Mouse (Mus musculus) lung, postnatal 25 days (tissue): ENCODE data around the gene Zfp992.
"Not testable (repeated sequence)": the region's sequence is repeated elsewhere in the genome, so short reads cannot be mapped to it uniquely, and the experiment has no call there.

Source experiments
- DNase-seq: peaks from one replicate; pipeline ENCODE4 v3.0.0; 2022; ENCODE audit warnings: low spot score

The Zfp992 gene

GRCm38 (mm10) chr4:146474716-146475676 is 26.2 kb downstream of the Zfp992 start:
- not testable (repeated sequence) for DNase-seq

GRCm38 (mm10) chr4:146476260-146476659 is 27.4 kb downstream of the Zfp992 start:
- DNase-seq = not testable (repeated sequence)

GRCm38 (mm10) chr4:146476959-146477358 is 28.1 kb downstream of the Zfp992 start:
- DNase-seq = not testable (repeated sequence)

- not testable (repeated sequence) for DNase-seq
Measured at GRCm38 (mm10) chr4:146480376-146481096, 31.7 kb downstream of the Zfp992 start.

- not testable (repeated sequence) for DNase-seq
Measured at GRCm38 (mm10) chr4:146482546-146482945, 33.7 kb downstream of the Zfp992 start.

- DNase-seq = not testable (repeated sequence)
Measured at GRCm38 (mm10) chr4:146483571-146484280, 34.9 kb downstream of the Zfp992 start.

- not testable (repeated sequence) for DNase-seq
Measured at GRCm38 (mm10) chr4:146484676-146485075, 35.9 kb downstream of the Zfp992 start.

GRCm38 (mm10) chr4:146485183-146485939 is 36.5 kb downstream of the Zfp992 start:
- DNase-seq = not testable (repeated sequence)

- DNase-seq = not testable (repeated sequence)
Measured at GRCm38 (mm10) chr4:146486753-146487152, 37.9 kb downstream of the Zfp992 start.

GRCm38 (mm10) chr4:146489196-146489595 is 40.4 kb downstream of the Zfp992 start:
- DNase-seq = not testable (repeated sequence)

GRCm38 (mm10) chr4:146491993-146492392 is 43.2 kb downstream of the Zfp992 start:
- not testable (repeated sequence) for DNase-seq

- DNase-seq = no peak
Measured at GRCm38 (mm10) chr4:146492439-146492838, 43.6 kb downstream of the Zfp992 start.

GRCm38 (mm10) chr4:146492851-146493250 is 44.0 kb downstream of the Zfp992 start:
- DNase-seq = no peak

- DNase-seq = not testable (repeated sequence)
Measured at GRCm38 (mm10) chr4:146493319-146493907, 44.6 kb downstream of the Zfp992 start.

- no peak for DNase-seq
Measured at GRCm38 (mm10) chr4:146494980-146495379, 46.2 kb downstream of the Zfp992 start.

- DNase-seq = not testable (repeated sequence)
Measured at GRCm38 (mm10) chr4:146497695-146498275, 49.0 kb downstream of the Zfp992 start.

GRCm38 (mm10) chr4:146501727-146502126 is 52.9 kb downstream of the Zfp992 start, which contains the start of gene Zfp981:
Gene Zfp981 (plus strand): TSS chr4:146502027.
- DNase-seq = not testable (repeated sequence)

GRCm38 (mm10) chr4:146509029-146509428 is 60.2 kb downstream of the Zfp992 start:
- DNase-seq = not testable (repeated sequence)

GRCm38 (mm10) chr4:146511871-146512270 is 63.0 kb downstream of the Zfp992 start:
- not testable (repeated sequence) for DNase-seq

- DNase-seq = no peak
Measured at GRCm38 (mm10) chr4:146516474-146516873, 67.7 kb downstream of the Zfp992 start.
